Mouse (Mus musculus) adipocyte (in vitro differentiated cells): ENCODE results near the gene Acvr1.

ENCODE experiments used
- DNase-seq: peaks from one replicate; pipeline ENCODE4 v3.0.0-alpha.2; 2016; ENCODE audit warnings: low spot score

The Acvr1 gene

DNA sequence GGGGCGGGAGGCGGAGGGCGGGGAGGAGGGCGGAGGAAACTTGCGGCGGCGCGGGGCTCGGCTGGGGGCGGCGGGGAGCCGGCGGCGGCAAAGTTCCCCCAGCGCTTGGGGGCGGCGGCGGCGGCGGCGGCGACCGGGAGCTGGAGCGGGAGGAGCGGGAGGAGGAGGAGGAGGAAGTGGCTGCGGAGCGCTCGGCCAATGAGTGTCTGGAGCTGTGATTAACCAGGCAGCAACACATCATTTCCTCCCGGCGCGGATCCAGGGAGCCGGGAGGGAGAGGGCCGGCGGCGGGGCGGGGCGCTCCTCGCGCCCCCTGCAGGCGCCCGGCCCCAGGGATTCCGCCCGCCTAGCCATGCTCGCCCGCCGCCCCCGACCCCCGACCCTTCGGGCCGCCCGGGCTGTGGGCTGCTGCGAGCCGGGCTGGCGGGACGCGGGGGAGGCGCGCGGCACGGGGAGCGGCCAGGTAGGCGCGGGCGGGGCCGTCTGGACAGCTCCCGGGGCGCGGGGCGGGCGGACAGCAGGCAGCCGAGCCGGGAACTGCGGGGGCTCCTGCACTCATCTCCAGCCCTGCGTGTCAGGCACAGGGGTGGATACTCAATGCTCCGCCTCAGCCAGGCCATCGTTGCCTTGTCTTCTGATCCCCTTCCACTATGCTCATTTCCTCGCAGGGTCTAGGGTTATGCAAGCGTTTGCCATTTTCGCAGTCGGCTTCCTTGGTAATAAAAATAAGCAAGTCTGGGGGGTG, at the start of gene Acvr1, which contains the start of gene Upp2:
Gene Acvr1 (minus strand): TSS at position 92 of the 745 bp plus-strand sequence.
Gene Upp2 (plus strand): TSS at position 233 of the 745 bp plus-strand sequence.
- peak; percentile 92 for DNase-seq

GRCm38 (mm10) chr2:58615766-58616165, 48.8 kb upstream of the Acvr1 start:
- no peak for DNase-seq

- DNase-seq = no peak
These were observed 47.9 kb upstream of the Acvr1 start for GRCm38 (mm10) chr2:58614851-58615250.

DNA sequence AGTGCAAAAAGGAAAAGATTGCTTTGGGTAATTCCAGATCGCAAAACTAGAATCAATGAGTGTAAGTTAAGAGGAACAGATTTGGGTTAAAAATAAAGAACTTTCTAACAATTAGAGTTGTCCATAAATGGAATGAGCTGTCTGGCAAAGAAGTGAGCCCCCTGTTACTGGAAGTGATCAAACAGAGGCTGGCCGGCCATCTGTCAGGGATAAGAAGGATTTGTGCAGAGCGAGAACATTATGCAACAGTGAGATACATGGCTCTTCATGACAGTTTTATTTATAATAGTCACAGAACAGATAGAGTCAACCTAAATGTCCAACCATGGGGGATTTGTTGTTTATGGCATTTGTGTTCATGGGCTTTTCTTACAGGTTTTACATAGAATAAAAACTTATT, 46.8 kb upstream of the Acvr1 start:
- DNase-seq = no peak

GRCm38 (mm10) chr2:58604791-58605190, 37.8 kb upstream of the Acvr1 start:
- DNase-seq = no peak

GRCm38 (mm10) chr2:58603379-58603778, 36.4 kb upstream of the Acvr1 start:
- no peak for DNase-seq

GRCm38 (mm10) chr2:58601382-58601781, 34.4 kb upstream of the Acvr1 start:
- DNase-seq = no peak

DNA sequence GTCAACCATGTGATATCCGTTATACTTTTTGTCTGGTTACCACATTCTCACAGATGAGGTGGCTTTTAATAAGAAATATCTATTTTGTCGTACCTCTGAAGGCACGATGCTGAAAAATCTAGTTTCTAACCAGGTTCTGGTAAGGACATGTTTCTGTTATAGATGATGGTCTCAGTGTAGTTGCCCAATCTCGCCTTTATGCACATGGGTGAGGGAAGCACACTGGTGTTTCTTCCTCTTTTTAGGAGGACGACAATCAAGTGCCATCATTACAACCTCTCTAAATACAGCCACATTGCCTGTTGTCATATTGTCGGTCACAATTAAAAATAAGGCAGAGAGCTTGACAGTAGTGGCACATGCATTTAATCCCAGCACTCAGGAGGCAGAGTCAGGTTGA, 32.7 kb upstream of the Acvr1 start:
- no peak for DNase-seq

GRCm38 (mm10) chr2:58597556-58597955, 30.6 kb upstream of the Acvr1 start:
- no peak for DNase-seq

GRCm38 (mm10) chr2:58596774-58597342, 29.9 kb upstream of the Acvr1 start:
- peak; percentile 82 for DNase-seq

- no peak for DNase-seq
These were observed 28.4 kb upstream of the Acvr1 start for GRCm38 (mm10) chr2:58595350-58595749.

DNA sequence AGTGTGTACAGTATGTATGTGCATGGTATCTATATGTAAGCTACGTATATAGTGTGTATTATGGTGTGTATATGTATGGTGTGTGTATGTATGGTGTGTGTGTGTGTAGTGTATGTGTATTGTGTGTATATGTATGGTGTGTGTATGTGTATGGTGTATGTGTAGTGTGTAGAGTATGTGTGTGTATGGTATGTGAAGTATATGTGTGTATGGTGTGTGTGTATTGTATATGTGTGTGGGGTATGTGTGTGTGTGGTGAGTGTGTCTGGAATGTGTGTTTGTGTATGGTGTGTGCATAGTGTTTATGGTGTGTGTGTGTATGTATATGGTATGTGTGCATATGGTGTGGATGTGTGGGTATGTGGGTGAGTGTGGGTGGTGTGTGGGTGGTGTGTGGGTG, 23.1 kb upstream of the Acvr1 start:
- no peak for DNase-seq

- no peak for DNase-seq
These were observed 22.7 kb upstream of the Acvr1 start for GRCm38 (mm10) chr2:58589637-58590036.

DNA sequence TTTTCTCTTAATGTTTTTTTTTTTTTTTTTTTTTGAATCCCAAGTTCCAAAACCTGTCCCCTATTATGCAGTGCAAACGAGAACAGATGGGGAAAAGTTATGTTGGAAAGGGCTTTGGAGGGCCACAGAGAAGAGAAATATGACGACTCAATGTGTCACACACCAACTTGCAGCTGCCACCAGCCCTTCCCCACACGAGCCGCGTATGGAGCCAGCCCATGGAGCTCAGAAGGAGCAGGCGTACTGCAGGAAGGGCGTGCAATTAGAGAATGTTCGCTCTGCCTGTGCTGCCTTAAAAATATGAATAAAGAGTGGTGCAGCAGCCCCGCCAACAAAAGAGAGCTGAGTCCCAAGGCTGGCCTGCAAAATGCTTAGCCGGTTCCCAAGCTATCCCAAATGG, 19.4 kb upstream of the Acvr1 start:
- DNase-seq = no peak

DNA sequence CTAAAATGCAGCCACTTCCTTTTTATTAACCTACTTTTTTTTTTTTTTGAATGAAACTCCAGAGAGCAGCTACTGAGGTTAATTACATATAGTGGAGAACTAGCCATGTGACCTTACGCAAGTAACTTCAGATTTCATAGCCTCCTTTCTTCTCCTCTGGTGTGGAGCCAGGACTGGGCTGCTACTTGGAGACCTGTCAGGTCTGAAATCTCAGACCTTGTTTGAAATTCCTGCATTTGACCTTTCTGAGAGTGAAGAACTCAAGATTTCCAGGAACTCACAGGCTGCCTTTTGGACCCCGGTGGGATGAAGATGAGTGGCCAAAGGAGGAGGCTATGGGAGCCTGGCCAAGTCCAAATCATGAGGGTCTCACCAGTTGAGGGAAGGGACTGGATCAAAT, 7.2 kb upstream of the Acvr1 start:
- no peak for DNase-seq

DNA sequence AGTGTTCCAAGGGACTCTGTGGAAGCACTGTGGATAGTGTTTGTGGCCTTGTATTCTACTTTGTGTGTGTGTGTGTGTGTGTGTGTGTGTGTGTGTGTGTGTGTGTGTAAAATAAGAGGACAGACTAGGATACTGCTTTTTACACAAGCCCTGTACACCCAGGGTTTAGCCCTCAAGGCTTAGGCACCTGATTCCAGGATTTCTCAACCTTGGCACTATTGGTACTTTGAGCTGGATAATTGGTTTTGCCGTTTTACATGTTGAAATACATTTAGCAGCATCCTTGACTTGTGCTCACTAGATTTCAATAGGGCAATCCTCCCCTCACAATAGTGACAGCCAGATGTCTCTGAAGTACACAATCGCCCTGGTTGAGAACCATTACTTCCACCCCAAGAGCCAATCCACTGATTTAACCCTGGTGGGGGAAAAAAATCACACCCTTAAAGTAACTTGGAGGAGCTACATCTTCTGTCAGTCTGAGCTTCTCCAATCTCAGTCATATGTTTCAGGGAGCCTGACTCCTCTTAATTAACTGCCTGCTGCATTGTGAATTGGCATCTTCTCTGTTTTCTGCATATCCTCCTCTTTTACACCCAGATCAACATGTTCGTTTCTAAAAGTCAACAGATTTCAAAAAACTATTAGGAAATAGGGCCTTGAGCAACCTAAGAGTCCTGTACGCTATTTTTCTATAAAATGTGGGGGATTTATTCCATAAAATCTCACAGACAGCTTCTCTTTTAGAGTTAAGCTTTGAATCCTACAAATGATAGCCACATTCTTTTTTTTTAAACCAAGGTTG, 2.1 kb upstream of the Acvr1 start:
- DNase-seq = no peak

- peak; percentile 23 for DNase-seq
These were observed 1.1 kb upstream of the Acvr1 start for GRCm38 (mm10) chr2:58567866-58568719.

GRCm38 (mm10) chr2:58566410-58567065, 419 bp downstream of the Acvr1 start:
- peak; percentile 65 for DNase-seq

DNA sequence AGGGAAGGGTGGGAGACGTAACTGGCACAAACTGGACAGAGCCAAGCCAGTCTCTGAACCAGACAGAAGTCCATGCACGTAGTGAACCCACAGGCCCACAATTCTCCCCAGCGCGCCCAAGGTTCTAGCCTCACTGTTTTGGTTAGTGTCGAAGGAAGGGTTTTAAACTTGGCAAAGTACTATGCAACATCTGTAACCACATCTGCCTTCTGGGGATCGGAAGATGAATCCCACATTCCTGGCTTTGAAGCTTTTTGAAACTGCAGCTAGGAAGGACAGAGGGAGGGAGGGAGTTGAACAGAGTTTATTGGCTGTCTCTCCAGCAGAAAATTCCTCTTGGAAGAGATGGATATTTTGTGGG, 928 bp downstream of the Acvr1 start:
- DNase-seq = peak; percentile 48

DNA sequence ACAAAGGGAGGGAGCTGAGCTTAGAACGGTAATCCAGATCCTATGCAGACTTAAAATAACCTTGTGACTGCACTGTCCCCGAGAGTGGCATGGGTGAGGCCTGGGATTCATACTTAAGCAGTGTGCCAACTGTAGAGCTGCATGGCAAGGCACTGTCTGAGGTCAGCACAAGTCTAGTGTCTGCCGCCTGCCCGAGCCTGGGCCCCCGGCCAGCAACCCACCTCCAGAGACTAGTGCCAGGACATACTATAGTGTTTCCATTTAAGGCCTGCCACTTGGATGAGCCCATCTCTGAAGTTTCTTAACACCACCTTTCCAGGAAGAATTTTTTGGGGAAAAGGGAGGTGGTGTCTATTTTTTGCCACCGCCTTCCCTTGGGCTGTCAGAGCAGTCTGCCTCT, 1.7 kb downstream of the Acvr1 start:
- peak; percentile 36 for DNase-seq

DNA sequence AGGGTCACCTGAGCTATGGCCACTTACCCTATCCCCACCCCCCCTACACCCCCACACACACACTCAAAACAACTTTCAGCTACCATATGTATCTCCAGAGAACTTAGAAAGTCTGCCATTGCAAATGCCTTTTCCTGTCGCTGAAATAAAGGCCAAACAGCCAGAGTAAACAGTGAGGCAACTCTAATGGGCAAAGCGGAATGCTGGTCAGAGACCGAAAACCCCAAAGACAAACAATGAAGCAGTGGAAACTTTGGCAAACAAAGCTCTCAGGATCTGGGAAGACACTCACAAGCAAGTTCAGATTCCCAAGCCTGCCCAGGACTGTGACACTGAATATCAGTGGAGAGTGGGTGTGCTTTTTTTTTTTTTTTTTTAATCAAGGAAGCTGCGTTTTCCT, 4.8 kb downstream of the Acvr1 start:
- DNase-seq = peak; percentile 85
